Mouse (Mus musculus): Measurements from ENCODE around the gene Prkci.

The Prkci gene

GRCm38 (mm10) chr3:31082838-31083506 lies 87.4 kb downstream of the Prkci start:
- no peak for DNase-seq (ENCODE audit: extremely low spot score, low read depth, low spot score)

- no peak for DNase-seq (ENCODE audit: extremely low spot score, low read depth, low spot score)
These were observed 88.1 kb downstream of the Prkci start for GRCm38 (mm10) chr3:31083507-31084245.

DNA sequence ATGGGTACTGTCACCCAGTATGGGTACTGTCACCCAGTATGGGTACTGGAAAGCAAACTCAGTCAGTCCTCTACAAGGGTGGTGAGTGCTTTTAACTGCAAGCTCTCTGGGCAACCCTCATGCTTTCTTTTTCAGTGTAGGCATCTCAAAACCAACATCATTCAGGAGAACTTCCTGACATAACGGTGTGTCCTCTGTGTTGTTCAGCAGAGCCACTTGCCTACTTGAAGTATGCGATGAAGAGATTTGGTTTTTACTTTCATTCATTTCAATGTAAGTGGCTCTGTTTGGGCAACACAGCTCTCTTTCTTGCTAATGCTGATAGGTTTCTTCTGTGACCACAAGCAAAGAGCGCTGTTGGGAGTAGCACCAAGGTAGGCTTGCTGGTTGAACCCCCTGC lies 89.5 kb downstream of the Prkci start:
- DNase-seq (ENCODE audit: extremely low spot score, low read depth, low spot score), result no peak

DNA sequence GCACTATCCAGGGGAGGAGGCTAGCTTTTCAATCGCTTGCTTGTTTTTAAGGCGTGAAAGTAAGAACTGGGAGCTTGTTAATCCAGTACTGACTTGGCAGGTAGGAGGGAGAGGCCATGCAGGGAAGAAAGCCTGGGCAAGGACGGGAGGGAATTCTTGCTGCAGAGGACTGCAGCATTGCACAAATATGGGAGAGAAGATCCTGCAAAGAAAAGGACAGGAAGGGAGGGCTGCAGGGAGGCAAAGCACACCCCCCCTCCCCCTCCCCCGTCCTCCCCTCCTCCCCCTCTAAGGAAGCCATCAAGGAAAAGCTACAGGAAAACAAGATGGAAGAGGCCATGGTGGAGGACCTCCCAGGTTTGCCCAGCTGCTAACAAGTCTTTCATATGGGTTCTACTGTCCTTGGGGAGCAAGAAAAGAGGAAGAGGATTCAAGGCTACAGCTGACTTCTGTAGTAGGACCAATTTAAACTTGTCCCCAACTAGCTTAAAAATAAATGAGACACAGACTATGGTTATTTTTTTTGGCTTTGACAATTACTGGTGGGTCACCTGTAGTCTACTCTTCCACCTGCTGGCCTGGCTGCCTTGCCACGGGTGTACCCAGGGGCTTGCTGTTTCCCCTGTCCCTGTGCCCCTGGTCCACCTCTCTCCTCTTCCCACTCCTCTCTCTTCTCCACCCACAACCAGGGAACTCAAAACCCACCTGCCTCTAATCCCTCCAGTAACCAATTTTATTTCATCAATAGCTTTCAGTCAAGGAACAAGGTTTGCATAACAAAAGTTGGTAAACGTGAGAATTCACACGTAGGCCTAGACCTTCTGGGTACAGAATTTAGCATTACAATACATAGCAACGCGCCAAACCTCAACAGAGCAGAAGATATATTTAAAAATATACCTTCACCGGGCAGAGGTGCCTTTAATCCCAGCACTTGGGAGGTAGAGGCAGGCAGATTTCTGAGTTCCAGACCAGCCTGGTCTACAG lies 93.5 kb downstream of the Prkci start:
- DNase-seq (ENCODE audit: extremely low spot score, low read depth, low spot score), result no peak

DNA sequence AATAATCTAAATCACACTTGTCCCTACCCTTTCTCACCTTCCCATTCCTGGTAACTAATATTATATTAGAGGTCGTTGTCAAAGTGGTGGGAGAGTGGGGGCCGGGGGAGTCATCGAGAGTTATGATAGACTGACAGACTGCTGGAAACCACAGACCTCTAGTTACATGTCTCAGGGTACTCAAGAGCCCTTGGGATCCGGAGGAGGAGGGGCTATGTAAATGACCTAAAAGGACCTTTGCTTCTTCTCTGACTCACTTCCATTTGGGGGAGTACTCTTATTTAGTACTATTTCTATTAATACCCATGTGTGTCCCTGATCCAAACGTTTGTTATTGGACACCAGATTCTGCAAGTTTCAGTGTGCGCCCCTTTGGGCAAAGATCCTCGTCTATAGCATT lies 94.4 kb downstream of the Prkci start:
- DNase-seq (ENCODE audit: extremely low spot score, low read depth, low spot score), result no peak

- no peak for DNase-seq (ENCODE audit: extremely low spot score, low read depth, low spot score)
These were observed 97.6 kb downstream of the Prkci start for GRCm38 (mm10) chr3:31093196-31093595.

DNA sequence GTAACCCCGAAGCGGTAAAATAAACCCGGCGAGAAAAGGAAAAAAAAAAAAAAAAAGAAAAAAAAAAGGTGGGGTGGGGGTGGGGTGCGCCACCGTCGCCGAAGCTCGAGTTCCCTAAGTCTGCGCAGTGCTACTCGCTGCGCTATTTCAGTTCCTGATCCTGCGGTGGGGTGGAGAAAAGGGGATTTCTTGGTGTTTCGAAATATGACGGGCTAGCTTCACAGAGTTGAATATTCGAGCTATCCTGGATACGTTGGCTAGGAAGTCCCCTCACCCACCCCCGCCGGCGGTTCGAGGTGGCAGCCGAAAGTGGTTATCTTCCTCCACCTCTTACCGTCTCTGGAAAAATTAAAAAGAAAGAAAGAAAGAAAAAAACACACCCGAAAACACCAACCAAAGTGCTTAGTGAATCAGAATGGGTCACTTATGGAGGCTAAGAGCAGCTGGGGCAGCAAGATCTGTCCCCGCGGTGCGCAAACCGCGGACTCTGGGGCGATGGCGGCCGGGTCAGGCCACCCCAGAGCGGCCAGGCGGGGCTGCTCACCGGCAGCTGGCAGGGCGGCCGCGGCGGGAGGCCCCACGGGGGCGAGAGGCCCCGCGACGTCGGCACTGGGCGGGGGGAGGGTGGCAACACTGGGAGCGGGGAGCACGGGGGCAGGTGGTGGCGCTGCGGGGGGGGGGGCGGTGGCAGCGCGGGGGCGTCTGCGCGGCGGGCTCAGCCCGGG lies 98.2 kb downstream of the Prkci start:
- DNase-seq (ENCODE audit: extremely low spot score, low read depth, low spot score), result no peak

GRCm38 (mm10) chr3:31094531-31095178 lies 99.1 kb downstream of the Prkci start, which contains the start of gene Skil:
Gene Skil, plus strand, starts transcription at chr3:31095058.
- DNase-seq (ENCODE audit: extremely low spot score, low read depth, low spot score), result no peak

GRCm38 (mm10) chr3:31095179-31095490 lies 99.6 kb downstream of the Prkci start:
- DNase-seq (ENCODE audit: extremely low spot score, low read depth, low spot score), result no peak

- DNase-seq (ENCODE audit: extremely low spot score, low read depth, low spot score), result no peak
These were observed 100.1 kb downstream of the Prkci start for GRCm38 (mm10) chr3:31095491-31096154.

DNA sequence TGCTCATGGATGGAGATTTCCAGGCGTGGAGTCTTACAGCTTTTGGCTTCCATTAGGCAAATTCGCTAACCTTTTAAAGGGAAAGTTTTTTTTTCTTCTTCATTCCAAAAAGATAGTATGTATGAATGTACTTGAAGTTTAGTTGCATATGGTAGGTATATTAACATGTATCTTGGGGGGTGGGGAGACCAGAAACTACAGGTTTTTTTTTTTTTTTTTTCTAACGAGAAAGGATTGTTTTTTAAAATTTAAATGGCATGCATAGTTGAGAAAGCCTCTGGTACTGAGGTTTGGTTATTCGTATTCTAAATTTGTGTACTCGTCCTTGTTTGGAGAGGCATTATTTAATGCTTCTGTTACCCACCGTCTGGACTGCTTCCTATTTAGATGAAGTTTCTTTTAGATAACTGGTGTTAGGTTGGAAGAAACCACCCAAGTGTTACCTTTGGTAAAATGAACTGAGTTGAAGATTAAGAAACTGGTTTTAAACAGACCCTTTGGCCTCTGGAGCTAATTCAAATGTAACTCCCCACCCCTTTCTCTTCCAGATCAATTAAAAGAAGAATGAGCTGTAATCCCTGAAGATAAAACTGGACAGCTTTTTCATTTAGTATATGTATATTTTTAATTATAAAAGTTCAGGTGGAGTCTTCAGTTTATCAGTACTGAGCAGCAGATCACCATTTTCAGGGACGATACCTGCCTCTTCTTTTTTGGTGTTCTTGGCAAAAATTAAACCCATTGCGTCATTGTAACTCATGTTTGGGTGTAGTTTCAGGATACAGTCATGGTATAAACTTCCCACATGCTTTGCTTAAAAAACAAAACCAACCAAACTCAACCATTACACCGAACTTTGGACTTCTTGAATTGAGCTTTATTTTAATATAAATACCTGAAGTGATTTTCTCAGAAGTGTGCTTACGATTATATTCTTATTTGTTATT lies 100.9 kb downstream of the Prkci start:
- no peak for DNase-seq (ENCODE audit: extremely low spot score, low read depth, low spot score)

GRCm38 (mm10) chr3:31097102-31097720 lies 101.7 kb downstream of the Prkci start:
- DNase-seq (ENCODE audit: extremely low spot score, low read depth, low spot score), result no peak

- DNase-seq (ENCODE audit: extremely low spot score, low read depth, low spot score), result no peak
These were observed 102.4 kb downstream of the Prkci start for GRCm38 (mm10) chr3:31097976-31098375.

GRCm38 (mm10) chr3:31098556-31098955 lies 103.0 kb downstream of the Prkci start:
- no peak for DNase-seq (ENCODE audit: extremely low spot score, low read depth, low spot score)

- DNase-seq (ENCODE audit: extremely low spot score, low read depth, low spot score), result no peak
These were observed 104.5 kb downstream of the Prkci start for GRCm38 (mm10) chr3:31100026-31100425.

- no peak for DNase-seq (ENCODE audit: extremely low spot score, low read depth, low spot score)
These were observed 105.3 kb downstream of the Prkci start for GRCm38 (mm10) chr3:31100802-31101201.
